Mouse (Mus musculus) heart, postnatal 0 days (tissue): ENCODE measurements at regions not wholly inside any gene's neighbourhood (a gene's known extent, or its start where the extent isn't known, plus 50 kb on each side); places are given as distances from the start of the nearest gene placed in this dataset.

ENCODE experiments used
- CTCF ChIP-seq: IDR thresholded peaks from 2 replicates; pipeline ENCODE4 v1.5.1; 2016; ENCODE audit warnings: antibody characterized with exemption, control low read depth, low read depth
- EP300 ChIP-seq: IDR thresholded peaks from 2 replicates; pipeline ENCODE4 v1.6.1; 2016; ENCODE audit warnings: antibody characterized with exemption, low read depth

- TF ChIP-seq CTCF (no peak), EP300 (no peak)
Measured at GRCm38 (mm10) chr5:39840576-39840975, 85.3 kb upstream of the Hs3st1 start.
